10 mouse cellular contexts compared by ENCODE assay signal in genomic region chr6:97352505-97353154, GRCm38 (mm10).
DNase-seq lines count a peak whose midpoint lies in the region; ATAC-seq lines count a peak whose summit lies in the region.
"Had no signal": no experiment of that assay in that cellular context is flagged by ENCODE, and none has a peak within 500 bp of the region (broad histone marks: within the 10 kb centered on the region; RNA-seq: fewer than 3 reads in every experiment).

No protein-coding gene starts in this region.

- peak; percentile 35 for DNase-seq in forebrain, embryonic 10.5 days (ENCODE audit: extremely low spot score, low spot score)
- no peak for DNase-seq in lung, postnatal 4 days
- DNase-seq in intestine, embryonic 14.5 days (ENCODE audit: low spot score), result no peak
- DNase-seq in cerebellum, adult 11 months, result no peak
- no peak for DNase-seq in urinary bladder, postnatal 10 days (ENCODE audit: low spot score)
- DNase-seq: cerebellum, adult 2 months; thymus, postnatal 25 days had no signal

- H3K9me3 ChIP-seq in forebrain, embryonic 10.5 days, result no peaks in the 10 kb centered on the region
- no peaks in the 10 kb centered on the region for H3K9me3 ChIP-seq in forebrain, embryonic 15.5 days
- H3K9me3 ChIP-seq in lung, embryonic 16.5 days (ENCODE audit: control insufficient read depth, low read length), result no peaks in the 10 kb centered on the region
- no peaks in the 10 kb centered on the region for H3K9me3 ChIP-seq in intestine, embryonic 14.5 days (ENCODE audit: control insufficient read depth, low read length)
- H3K9me3 ChIP-seq in stomach, embryonic 14.5 days (ENCODE audit: control insufficient read depth, low read depth, low read length), result no peaks in the 10 kb centered on the region

- H3K4me2 ChIP-seq in forebrain, embryonic 15.5 days (replicated peaks), result no peak overlapping the region
- H3K4me2 ChIP-seq in lung, embryonic 16.5 days (ENCODE audit: low read depth, low read length), result peak overlapping the region; percentile 26; the same call in 1 of the 2 replicates
- peak overlapping the region; percentile 43 for H3K4me2 ChIP-seq in intestine, embryonic 14.5 days (ENCODE audit: low read length)
- H3K4me2 ChIP-seq in stomach, embryonic 14.5 days (replicated peaks; ENCODE audit: low read depth, low read length), result peak overlapping the region; percentile 31

- peak overlapping the region; percentile 46; the same call in 1 of the 2 replicates for H3K4me3 ChIP-seq in forebrain, embryonic 10.5 days
- H3K4me3 ChIP-seq in forebrain, embryonic 15.5 days, result no peak overlapping the region
- H3K4me3 ChIP-seq in lung, embryonic 16.5 days (ENCODE audit: low read length), result peak overlapping the region; percentile 6; the same call in 1 of the 2 replicates
- H3K4me3 ChIP-seq in intestine, embryonic 14.5 days (ENCODE audit: low read depth, low read length), result peak overlapping the region; percentile 10; the same call in 1 of the 2 replicates
- H3K4me3 ChIP-seq in stomach, embryonic 14.5 days (ENCODE audit: low read depth, low read length), result peak overlapping the region; percentile 13

- ATAC-seq in forebrain, embryonic 15.5 days (replicated peaks), result no peak; the same call in 1 of the 2 replicates
- no peak for ATAC-seq in lung, embryonic 16.5 days (ENCODE audit: low read depth)
- no peak for ATAC-seq in intestine, embryonic 14.5 days (replicated peaks; ENCODE audit: low FRiP score, low TSS enrichment, low read depth)
- ATAC-seq in stomach, embryonic 14.5 days (ENCODE audit: insufficient number of reproducible peaks, insufficient read depth, low FRiP score, low read depth), result no peak

- H3K27ac ChIP-seq in forebrain, embryonic 10.5 days, result peak overlapping the region; percentile 68
- H3K27ac ChIP-seq in forebrain, embryonic 15.5 days (replicated peaks), result no peak overlapping the region
- peak overlapping the region; percentile 56 for H3K27ac ChIP-seq in lung, embryonic 16.5 days (ENCODE audit: low read length)
- H3K27ac ChIP-seq in intestine, embryonic 14.5 days (ENCODE audit: low read depth), result no peak overlapping the region
- peak overlapping the region; percentile 45; the same call in 1 of the 2 replicates for H3K27ac ChIP-seq in stomach, embryonic 14.5 days (ENCODE audit: low read length)

- peaks cover 82% of the 10 kb centered on the region for H3K4me1 ChIP-seq in forebrain, embryonic 10.5 days
- peaks cover 29% of the 10 kb centered on the region for H3K4me1 ChIP-seq in forebrain, embryonic 15.5 days
- peaks cover 21% of the 10 kb centered on the region for H3K4me1 ChIP-seq in lung, embryonic 16.5 days (replicated peaks; ENCODE audit: control insufficient read depth, insufficient read depth, low read length)
- peaks cover 29% of the 10 kb centered on the region for H3K4me1 ChIP-seq in intestine, embryonic 14.5 days (replicated peaks; ENCODE audit: control insufficient read depth, insufficient read depth, low read length)
- H3K4me1 ChIP-seq in stomach, embryonic 14.5 days (ENCODE audit: control insufficient read depth, insufficient read depth, low read length), result peaks cover 19% of the 10 kb centered on the region; the same call in 1 of the 2 replicates

- H3K9ac ChIP-seq in forebrain, embryonic 15.5 days (replicated peaks), result no peak overlapping the region
- H3K9ac ChIP-seq in lung, embryonic 16.5 days (ENCODE audit: low read length), result 0 out of 2 replicates have a peak overlapping the region, but pooled peaks have one; percentile 17
- no peak overlapping the region for H3K9ac ChIP-seq in intestine, embryonic 14.5 days (ENCODE audit: low read length)
- no peak overlapping the region; the same call in 1 of the 2 replicates for H3K9ac ChIP-seq in stomach, embryonic 14.5 days (replicated peaks; ENCODE audit: low read depth, low read length)

- WGBS in forebrain, embryonic 10.5 days, result 11% methylated on average over 10 of the region's 10 CpGs
- 8% methylated on average over 10 of the region's 10 CpGs for WGBS in forebrain, embryonic 15.5 days
- 46% methylated on average over 10 of the region's 10 CpGs for WGBS in lung, embryonic 16.5 days
- 32% methylated on average over 10 of the region's 10 CpGs for WGBS in intestine, embryonic 14.5 days
- 23% methylated on average over 10 of the region's 10 CpGs for WGBS in stomach, embryonic 14.5 days

- peaks cover 57% of the 10 kb centered on the region for H3K27me3 ChIP-seq in forebrain, embryonic 10.5 days (ENCODE audit: poor library complexity, severe bottlenecking)
- no peaks in the 10 kb centered on the region for H3K27me3 ChIP-seq in forebrain, embryonic 15.5 days
- no peaks in the 10 kb centered on the region for H3K27me3 ChIP-seq in lung, embryonic 16.5 days (ENCODE audit: control insufficient read depth, insufficient read depth, low read depth, low read length)
- H3K27me3 ChIP-seq in intestine, embryonic 14.5 days (replicated peaks; ENCODE audit: control insufficient read depth, insufficient read depth, low read length), result no peaks in the 10 kb centered on the region
- H3K27me3 ChIP-seq in stomach, embryonic 14.5 days (ENCODE audit: control insufficient read depth, insufficient read depth, low read length), result no peaks in the 10 kb centered on the region

- H3K36me3 ChIP-seq in forebrain, embryonic 10.5 days (replicated peaks), result peaks cover 7% of the 10 kb centered on the region
- no peaks in the 10 kb centered on the region for H3K36me3 ChIP-seq in forebrain, embryonic 15.5 days
- no peaks in the 10 kb centered on the region for H3K36me3 ChIP-seq in lung, embryonic 16.5 days (ENCODE audit: control insufficient read depth, insufficient read depth, low read length)
- H3K36me3 ChIP-seq in intestine, embryonic 14.5 days (ENCODE audit: control insufficient read depth, insufficient read depth, low read length), result no peaks in the 10 kb centered on the region
- H3K36me3 ChIP-seq in stomach, embryonic 14.5 days (ENCODE audit: control insufficient read depth, insufficient read depth, low read length), result no peaks in the 10 kb centered on the region

Comparison
In these comparisons a context has a peak if more than half of its experiments do, and no peak if none do; other contexts are left out.
1. H3K27ac ChIP-seq: peak in forebrain, embryonic 10.5 days (single experiment), lung, embryonic 16.5 days (single experiment) and stomach, embryonic 14.5 days (single experiment); none in forebrain, embryonic 15.5 days (single experiment) and intestine, embryonic 14.5 days (single experiment).